Mouse (Mus musculus) testis, adult 2 months (tissue): ENCODE measurements at regions not wholly inside any gene's neighbourhood (a gene's known extent, or its start where the extent isn't known, plus 50 kb on each side); places are given as distances from the start of the nearest gene placed in this dataset.

ENCODE experiments used
- H3K27ac ChIP-seq: fragments of 200-500 bp; 2 replicates; pipeline ENCODE4 v1.5.1; 2012; ENCODE audit warnings: low read depth, low read length; ENCODE audit not compliant: control insufficient read depth, insufficient read depth
- H3K27me3 ChIP-seq: fragments of 200-500 bp; 2 replicates; pipeline ENCODE4 v1.6.1; 2012; ENCODE audit warnings: mild to moderate bottlenecking, low read length, moderate library complexity; ENCODE audit not compliant: control insufficient read depth, insufficient read depth
- H3K36me3 ChIP-seq: fragments of 200-500 bp; 2 replicates; pipeline ENCODE4 v1.6.1; 2012; ENCODE audit warnings: mild to moderate bottlenecking, low read length; ENCODE audit not compliant: control insufficient read depth, insufficient read depth
- H3K4me1 ChIP-seq: fragments of 200-500 bp; 2 replicates; pipeline ENCODE4 v1.6.1; 2012; ENCODE audit warnings: low read length; ENCODE audit not compliant: control insufficient read depth, insufficient read depth
- H3K4me3 ChIP-seq: fragments of 200-500 bp; 2 replicates; pipeline ENCODE4 v1.5.1; 2012; ENCODE audit warnings: low read depth, mild to moderate bottlenecking, low read length, moderate library complexity, mixed read lengths; ENCODE audit not compliant: control insufficient read depth
- CTCF ChIP-seq: fragments of 200-500 bp; IDR thresholded peaks from 2 replicates; pipeline ENCODE4 v1.5.1; 2012; ENCODE audit warnings: low read depth, mild to moderate bottlenecking, inconsistent platforms, low read length, moderate library complexity; ENCODE audit not compliant: control insufficient read depth, insufficient read depth, insufficient replicate concordance
- POLR2A ChIP-seq: fragments of 200-500 bp; IDR thresholded peaks from 2 replicates; pipeline ENCODE4 v1.6.1; 2012; ENCODE audit warnings: low read depth, mild to moderate bottlenecking, inconsistent platforms, low read length, moderate library complexity; ENCODE audit not compliant: control insufficient read depth

GRCm38 (mm10) chr14:76701304-76701703 is 144.6 kb upstream of the Serp2 start:
- Histone ChIP-seq H3K4me3 (no peak overlapping the region), H3K27me3 (no peaks in the 10 kb centered on the region), H3K27ac (no peak overlapping the region), H3K4me1 (peaks cover 2% of the 10 kb centered on the region), H3K36me3 (no peaks in the 10 kb centered on the region)
- no peak for TF ChIP-seq CTCF
- TF ChIP-seq POLR2A, result no peak

GRCm38 (mm10) chr14:76700796-76701195 is 144.1 kb upstream of the Serp2 start:
- Histone ChIP-seq H3K4me3 (no peak overlapping the region), H3K27ac (no peak overlapping the region), H3K27me3 (no peaks in the 10 kb centered on the region), H3K36me3 (no peaks in the 10 kb centered on the region), H3K4me1 (peaks cover 4% of the 10 kb centered on the region)
- no peak for TF ChIP-seq CTCF
- no peak for TF ChIP-seq POLR2A

GRCm38 (mm10) chr14:76700190-76700589 is 143.5 kb upstream of the Serp2 start:
- no peak for TF ChIP-seq CTCF
- TF ChIP-seq POLR2A, result no peak
- no peak overlapping the region for H3K4me3 ChIP-seq
- H3K27ac ChIP-seq, result no peak overlapping the region
- no peaks in the 10 kb centered on the region for H3K27me3 ChIP-seq
- no peaks in the 10 kb centered on the region for H3K36me3 ChIP-seq
- peaks cover 9% of the 10 kb centered on the region for H3K4me1 ChIP-seq

GRCm38 (mm10) chr14:76698718-76699402 is 142.2 kb upstream of the Serp2 start:
- H3K4me1 ChIP-seq, result peaks cover 13% of the 10 kb centered on the region
- H3K27me3 ChIP-seq, result no peaks in the 10 kb centered on the region
- TF ChIP-seq CTCF, result no peak
- no peak for TF ChIP-seq POLR2A
- no peak overlapping the region for H3K4me3 ChIP-seq
- H3K36me3 ChIP-seq, result no peaks in the 10 kb centered on the region
- H3K27ac ChIP-seq, result peak overlapping the region; percentile 45

- Histone ChIP-seq H3K4me3 (no peak overlapping the region), H3K27me3 (no peaks in the 10 kb centered on the region), H3K27ac (no peak overlapping the region), H3K36me3 (no peaks in the 10 kb centered on the region), H3K4me1 (peaks cover 13% of the 10 kb centered on the region)
- no peak for TF ChIP-seq POLR2A
- TF ChIP-seq CTCF, result no peak
Observed at GRCm38 (mm10) chr14:76696729-76697128, 140.0 kb upstream of the Serp2 start.

- Histone ChIP-seq H3K27ac (peak overlapping the region; percentile 66), H3K36me3 (no peaks in the 10 kb centered on the region), H3K27me3 (no peaks in the 10 kb centered on the region), H3K4me3 (peak overlapping the region; percentile 30; the same call in 1 of the 2 replicates), H3K4me1 (peaks cover 13% of the 10 kb centered on the region)
- TF ChIP-seq POLR2A, result no peak
- no peak for TF ChIP-seq CTCF
Observed at GRCm38 (mm10) chr14:76695691-76696355, 139.1 kb upstream of the Serp2 start.

- TF ChIP-seq POLR2A, result no peak
- no peak for TF ChIP-seq CTCF
- Histone ChIP-seq H3K27me3 (no peaks in the 10 kb centered on the region), H3K4me3 (no peak overlapping the region), H3K36me3 (no peaks in the 10 kb centered on the region), H3K27ac (no peak overlapping the region), H3K4me1 (peaks cover 13% of the 10 kb centered on the region)
Observed at GRCm38 (mm10) chr14:76694894-76695293, 138.2 kb upstream of the Serp2 start.
